Mouse (Mus musculus) bone marrow macrophage, adult 2 months (primary cell): ENCODE results near the gene Ccdc191. TPM values are rescaled to one million over a fixed set of nuclear protein-coding genes. Genes with fewer than 3 reads are reported as not detected.

Experiments used
- H3K27ac ChIP-seq: 2 replicates; pipeline ENCODE4 v1.5.1; 2012; ENCODE audit warnings: low read depth, low read length; ENCODE audit not compliant: insufficient read depth
- H3K4me1 ChIP-seq: 2 replicates; pipeline ENCODE4 v1.6.1; 2012; ENCODE audit warnings: low read length; ENCODE audit not compliant: control insufficient read depth, insufficient read depth
- H3K4me3 ChIP-seq: 2 replicates; pipeline ENCODE4 v1.5.1; 2012; ENCODE audit warnings: mild to moderate bottlenecking, low read length, moderate library complexity; ENCODE audit not compliant: insufficient read depth
- CTCF ChIP-seq: IDR thresholded peaks from 2 replicates; pipeline ENCODE4 v1.5.1; 2012; ENCODE audit warnings: low read depth, mild to moderate bottlenecking, low read length, moderate library complexity
- POLR2A ChIP-seq: IDR thresholded peaks from 2 replicates; pipeline ENCODE4 v1.6.1; 2012; ENCODE audit warnings: mild to moderate bottlenecking, low read depth, low read length, borderline replicate concordance
- polyA plus RNA-seq: library from polyadenylated mRNA; stranded (reverse); fragments of >200 nt; gene quantifications from 2 replicates; pipeline ENCODE4 v1.2.4, GENCODE M21; 2012; ENCODE audit not compliant: missing spikeins, insufficient read depth, insufficient read length

The Ccdc191 gene
- polyA plus RNA-seq: 7.5 and 9.5 TPM in 2 replicates

- TF ChIP-seq POLR2A: no peak
- Histone ChIP-seq H3K4me1 (peaks cover 5% of the 10 kb centered on the region; the same call in 1 of the 2 replicates), H3K27ac (no peak within 1 kb of the TSS), H3K4me3 (peak within 1 kb of the TSS; percentile 82)
These were observed at the start of gene Ccdc191 for GRCm38 (mm10) chr16:43889208-43890004. Ccdc191 (plus strand) TSS chr16:43889800.

GRCm38 (mm10) chr16:43841236-43841635 is 48.4 kb upstream of the Ccdc191 start:
- no peak for TF ChIP-seq CTCF
- no peak for TF ChIP-seq POLR2A
- H3K27ac ChIP-seq: no peak overlapping the region

GRCm38 (mm10) chr16:43849839-43850238 is 39.8 kb upstream of the Ccdc191 start:
- H3K4me3 ChIP-seq: no peak overlapping the region
- TF ChIP-seq POLR2A (no peak), CTCF (no peak)
- no peaks in the 10 kb centered on the region for H3K4me1 ChIP-seq
- no peak overlapping the region for H3K27ac ChIP-seq

More at GRCm38 (mm10) chr16:43841236-43841635, 48.4 kb upstream of the Ccdc191 start:
- 0 out of 2 replicates have a peak, but pooled peaks cover 4% of the 10 kb centered on the region for H3K4me1 ChIP-seq
- no peak overlapping the region for H3K4me3 ChIP-seq

GRCm38 (mm10) chr16:43858941-43859476 is 30.6 kb upstream of the Ccdc191 start:
- TF ChIP-seq CTCF (no peak), POLR2A (no peak)
- Histone ChIP-seq H3K4me3 (no peak overlapping the region), H3K27ac (no peak overlapping the region), H3K4me1 (no peaks in the 10 kb centered on the region)

- H3K4me1 ChIP-seq: no peaks in the 10 kb centered on the region
- no peak overlapping the region for H3K27ac ChIP-seq
- TF ChIP-seq POLR2A: no peak
- H3K4me3 ChIP-seq: no peak overlapping the region
These were observed 29.0 kb upstream of the Ccdc191 start for GRCm38 (mm10) chr16:43860624-43861023.

GRCm38 (mm10) chr16:43869805-43870204 is 19.8 kb upstream of the Ccdc191 start:
- TF ChIP-seq CTCF (no peak), POLR2A (no peak)
- no peak overlapping the region for H3K27ac ChIP-seq
- H3K4me1 ChIP-seq: no peaks in the 10 kb centered on the region
- H3K4me3 ChIP-seq: no peak overlapping the region

- TF ChIP-seq POLR2A: no peak
- TF ChIP-seq CTCF: no peak
- H3K4me3 ChIP-seq: no peak overlapping the region
- no peak overlapping the region for H3K27ac ChIP-seq
- no peaks in the 10 kb centered on the region for H3K4me1 ChIP-seq
These were observed 18.2 kb upstream of the Ccdc191 start for GRCm38 (mm10) chr16:43871419-43871818.

- TF ChIP-seq CTCF (no peak), POLR2A (no peak)
- no peak overlapping the region for H3K27ac ChIP-seq
- no peak overlapping the region for H3K4me3 ChIP-seq
These were observed 9.8 kb upstream of the Ccdc191 start for GRCm38 (mm10) chr16:43879769-43880168.

GRCm38 (mm10) chr16:43881636-43882035 is 8.0 kb upstream of the Ccdc191 start:
- Histone ChIP-seq H3K4me1 (no peaks in the 10 kb centered on the region), H3K4me3 (no peak overlapping the region), H3K27ac (no peak overlapping the region)
- TF ChIP-seq POLR2A: no peak

More at GRCm38 (mm10) chr16:43879769-43880168, 9.8 kb upstream of the Ccdc191 start:
- no peaks in the 10 kb centered on the region for H3K4me1 ChIP-seq

GRCm38 (mm10) chr16:43882329-43882728 is 7.3 kb upstream of the Ccdc191 start:
- H3K27ac ChIP-seq: no peak overlapping the region
- H3K4me3 ChIP-seq: no peak overlapping the region
- no peak for TF ChIP-seq POLR2A
- no peak for TF ChIP-seq CTCF
- no peaks in the 10 kb centered on the region for H3K4me1 ChIP-seq
